Mouse (Mus musculus) heart, postnatal 0 days (tissue): ENCODE results near the gene Gm28308.

Experiments
- CTCF ChIP-seq: IDR thresholded peaks from 2 replicates; pipeline ENCODE4 v1.5.1; 2016; ENCODE audit warnings: antibody characterized with exemption, control low read depth, low read depth
- EP300 ChIP-seq: IDR thresholded peaks from 2 replicates; pipeline ENCODE4 v1.6.1; 2016; ENCODE audit warnings: antibody characterized with exemption, low read depth

GRCm38 (mm10) chr6:52246403-52246803, 33.3 kb upstream of the Gm28308 start:
- TF ChIP-seq EP300 (no peak), CTCF (no peak)
